Mouse (Mus musculus) left cerebral cortex, adult 18-20 months (tissue): ENCODE measurements around the gene Krt7. TPM values are rescaled to one million over a fixed set of nuclear protein-coding genes. Genes with fewer than 3 reads are reported as not detected.

Source experiments
- DNase-seq, 2 experiments: peaks; one replicate each; pipeline ENCODE4 v3.0.0; 2021 to 2022; ENCODE audit warnings: low spot score in 2 of 2, mixed read lengths in 1 of 2
- long read RNA-seq, 2 experiments: library from polyadenylated mRNA; stranded (forward); transcript quantifications; one replicate each; pipeline ENCODE4 v2.0.0; 2021
- total RNA-seq, 2 experiments: library from RNA; stranded (reverse); gene quantifications; 2 replicates each; pipeline ENCODE4 v1.2.3; 2021

Gene Krt7
- not detected for total RNA-seq
- long read RNA-seq, experiment 1: 0 reads
- long read RNA-seq, experiment 2: 0 reads

- no peak for DNase-seq
Observed at GRCm38 (mm10) chr15:101410775-101411174, at the start of gene Krt7. Gene Krt7, plus strand, starts transcription at chr15:101411043.

- DNase-seq: no peak
Observed at GRCm38 (mm10) chr15:101362393-101363010, 48.3 kb upstream of the Krt7 start.

GRCm38 (mm10) chr15:101363933-101364332, 46.9 kb upstream of the Krt7 start:
- DNase-seq: no peak

GRCm38 (mm10) chr15:101364425-101364824, 46.4 kb upstream of the Krt7 start:
- DNase-seq: no peak

GRCm38 (mm10) chr15:101364891-101365671, 45.8 kb upstream of the Krt7 start:
- no peak for DNase-seq

GRCm38 (mm10) chr15:101365721-101366120, 45.1 kb upstream of the Krt7 start:
- no peak for DNase-seq

GRCm38 (mm10) chr15:101366482-101366881, 44.4 kb upstream of the Krt7 start:
- DNase-seq: no peak

- no peak for DNase-seq
Observed at GRCm38 (mm10) chr15:101366926-101367325, 43.9 kb upstream of the Krt7 start.

- no peak for DNase-seq
Observed at GRCm38 (mm10) chr15:101367497-101367896, 43.3 kb upstream of the Krt7 start.

GRCm38 (mm10) chr15:101368015-101368414, 42.8 kb upstream of the Krt7 start:
- no peak for DNase-seq

- DNase-seq: no peak
Observed at GRCm38 (mm10) chr15:101368502-101369381, 42.1 kb upstream of the Krt7 start.

GRCm38 (mm10) chr15:101369382-101370100, 41.3 kb upstream of the Krt7 start:
- DNase-seq: no peak

- no peak for DNase-seq
Observed at GRCm38 (mm10) chr15:101370101-101370911, 40.5 kb upstream of the Krt7 start, which contains the start of gene Krt80. Gene Krt80, minus strand, starts transcription at chr15:101370162.

GRCm38 (mm10) chr15:101371141-101371985, 39.5 kb upstream of the Krt7 start:
- DNase-seq: no peak

- DNase-seq: no peak
Observed at GRCm38 (mm10) chr15:101372131-101372977, 38.5 kb upstream of the Krt7 start.

GRCm38 (mm10) chr15:101373286-101373898, 37.5 kb upstream of the Krt7 start:
- DNase-seq: peak; percentile 20 to 28

- DNase-seq: no peak
Observed at GRCm38 (mm10) chr15:101374879-101375278, 36.0 kb upstream of the Krt7 start.
